Mouse (Mus musculus): Measurements from ENCODE around the gene Uba2.

DNA sequence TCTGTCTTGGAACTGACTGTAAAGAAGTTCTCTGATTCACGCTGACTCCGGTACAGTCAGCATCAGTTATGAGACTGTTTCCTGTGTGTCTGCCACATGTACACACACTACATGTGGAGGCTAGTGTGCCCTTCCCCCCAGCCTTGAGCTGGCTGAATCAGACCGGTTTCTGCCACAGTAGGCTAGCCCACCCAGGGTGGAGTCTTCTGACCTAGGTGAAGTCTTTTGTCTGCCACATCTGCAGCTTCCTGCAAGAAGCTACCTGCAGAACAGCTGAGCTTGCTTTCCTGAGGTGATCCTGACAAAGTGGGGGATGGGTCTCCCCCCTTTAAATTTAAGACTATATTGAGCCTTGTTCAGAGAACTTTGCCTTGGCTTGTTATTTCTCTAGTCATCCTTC lies at the start of gene Uba2:
- TF ChIP-seq CTCF (IDR thresholded peaks at IDR 0.05; ENCODE audit: extremely low read depth, insufficient read length, insufficient replicate concordance, low read depth, low read length) = no peak
- TF ChIP-seq POLR2A (IDR thresholded peaks at IDR 0.05; ENCODE audit: low read depth, low read length) = no peak
